Mouse (Mus musculus) spleen, adult 12 weeks (tissue): ENCODE data around the gene Adgrl1.

Source experiments
- DNase-seq: peaks from one replicate; pipeline ENCODE4 v3.0.0; 2022; ENCODE audit warnings: low spot score

Adgrl1 gene

DNA sequence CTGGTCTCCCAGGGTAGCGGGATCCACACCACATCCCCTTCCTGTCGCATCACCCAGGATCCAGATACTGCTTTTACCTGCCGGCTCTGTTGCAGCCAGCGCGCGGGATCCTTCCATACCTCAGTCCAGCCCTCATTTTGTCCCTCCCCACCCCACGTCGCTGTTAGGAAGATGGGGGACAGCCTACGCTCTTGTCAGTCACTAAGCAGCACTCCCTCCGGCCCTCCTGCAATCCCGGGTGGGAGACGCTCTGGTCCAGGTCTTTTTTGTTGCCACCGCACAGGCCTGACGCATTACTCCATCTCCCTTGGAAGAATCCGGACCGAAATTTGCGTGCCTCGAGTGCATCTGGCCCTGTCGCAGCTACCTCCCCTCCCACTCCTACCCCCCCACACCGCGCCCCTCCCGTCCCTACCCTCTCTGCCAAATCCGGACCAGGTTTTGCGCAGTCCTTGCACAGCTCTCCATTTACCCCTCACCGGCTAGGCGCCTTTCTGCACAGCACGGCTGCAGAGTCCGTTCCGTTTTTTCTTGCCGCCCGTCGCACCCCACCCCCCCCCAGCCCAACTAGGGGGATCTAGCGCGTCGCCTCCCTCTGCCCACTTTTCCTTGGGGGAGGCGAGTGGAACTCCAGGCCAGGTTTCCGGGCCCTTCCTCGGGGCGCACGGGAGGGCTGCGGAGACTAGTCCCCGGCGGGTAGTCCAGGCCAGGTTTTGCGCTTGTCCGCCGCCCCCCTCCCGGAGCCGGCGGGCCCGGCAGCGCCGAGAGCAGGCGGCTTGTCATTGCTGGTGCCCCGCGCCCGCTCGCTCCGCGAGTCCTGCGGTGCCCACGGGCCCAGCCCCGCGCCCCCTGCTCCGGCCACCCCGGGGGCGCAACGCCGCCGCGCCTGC is at the start of gene Adgrl1:
Gene Adgrl1 (plus strand): TSS at position 743 of the 890 bp plus-strand sequence.
- peak; percentile 47 for DNase-seq

GRCm38 (mm10) chr8:83852329-83852728 is 47.6 kb upstream of the Adgrl1 start:
- DNase-seq = no peak

DNA sequence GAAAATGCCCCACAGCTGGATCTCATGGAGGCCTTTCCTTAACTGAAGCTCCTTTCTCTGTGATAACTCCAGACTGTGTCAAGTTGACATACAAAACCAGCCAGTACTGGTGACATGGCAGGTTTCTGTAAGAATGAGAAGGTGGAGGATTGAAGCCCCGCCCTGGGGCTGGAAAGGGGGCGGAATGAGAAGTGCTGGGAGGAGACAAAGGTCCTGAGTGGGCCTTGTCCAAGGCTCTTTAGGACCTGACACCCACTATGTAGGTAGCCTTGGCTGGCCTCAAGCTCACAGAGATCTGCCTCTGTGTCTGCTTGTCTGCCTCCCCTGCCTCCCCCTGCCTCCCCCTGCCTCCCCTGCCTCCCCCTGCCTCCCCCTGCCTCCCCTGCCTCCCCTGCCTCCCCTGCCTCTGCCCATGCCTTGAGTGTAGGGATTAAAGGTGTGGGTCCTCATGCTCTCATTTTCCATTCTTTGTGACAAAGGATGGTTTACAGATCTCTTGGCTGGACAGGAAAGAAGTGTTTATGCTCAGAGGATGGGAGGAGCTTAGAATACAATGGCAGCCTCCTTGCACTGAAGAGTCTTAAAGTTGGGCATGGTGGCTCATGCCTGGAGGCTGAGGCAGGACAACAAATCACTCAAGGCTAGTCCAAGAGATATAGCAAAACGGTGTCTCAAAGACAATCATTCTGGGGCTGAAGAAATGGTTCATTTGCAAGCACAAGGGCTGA is 46.4 kb upstream of the Adgrl1 start:
- no peak for DNase-seq

DNA sequence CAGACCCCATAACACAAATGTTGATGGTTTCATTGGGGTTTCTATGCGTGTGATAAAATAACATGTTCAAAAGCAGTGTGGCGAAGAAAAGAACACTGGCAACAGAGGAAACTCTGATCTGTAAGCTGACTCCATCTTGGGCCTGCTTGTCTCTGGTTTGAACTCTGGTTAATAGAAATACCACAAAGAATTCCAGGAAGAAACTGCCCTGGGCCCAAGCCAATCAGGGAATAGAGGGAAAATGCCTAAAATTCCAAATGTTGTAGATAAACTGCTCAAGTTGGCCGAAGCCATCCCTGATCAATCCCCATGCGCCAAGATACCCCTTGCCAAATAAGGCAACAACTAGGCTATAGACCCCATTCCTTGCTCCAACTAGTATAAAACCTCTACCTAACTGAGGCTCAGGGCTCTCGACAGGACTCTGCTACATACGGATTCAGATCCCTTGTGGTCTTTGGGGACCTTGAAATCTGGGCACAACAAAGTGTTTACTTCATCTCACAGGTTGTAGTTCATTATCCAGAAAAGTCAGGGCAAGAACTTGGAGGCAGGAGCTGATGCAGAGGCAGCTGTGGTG is 43.3 kb upstream of the Adgrl1 start:
- no peak for DNase-seq

GRCm38 (mm10) chr8:83862439-83863268 is 37.3 kb upstream of the Adgrl1 start:
- no peak for DNase-seq

DNA sequence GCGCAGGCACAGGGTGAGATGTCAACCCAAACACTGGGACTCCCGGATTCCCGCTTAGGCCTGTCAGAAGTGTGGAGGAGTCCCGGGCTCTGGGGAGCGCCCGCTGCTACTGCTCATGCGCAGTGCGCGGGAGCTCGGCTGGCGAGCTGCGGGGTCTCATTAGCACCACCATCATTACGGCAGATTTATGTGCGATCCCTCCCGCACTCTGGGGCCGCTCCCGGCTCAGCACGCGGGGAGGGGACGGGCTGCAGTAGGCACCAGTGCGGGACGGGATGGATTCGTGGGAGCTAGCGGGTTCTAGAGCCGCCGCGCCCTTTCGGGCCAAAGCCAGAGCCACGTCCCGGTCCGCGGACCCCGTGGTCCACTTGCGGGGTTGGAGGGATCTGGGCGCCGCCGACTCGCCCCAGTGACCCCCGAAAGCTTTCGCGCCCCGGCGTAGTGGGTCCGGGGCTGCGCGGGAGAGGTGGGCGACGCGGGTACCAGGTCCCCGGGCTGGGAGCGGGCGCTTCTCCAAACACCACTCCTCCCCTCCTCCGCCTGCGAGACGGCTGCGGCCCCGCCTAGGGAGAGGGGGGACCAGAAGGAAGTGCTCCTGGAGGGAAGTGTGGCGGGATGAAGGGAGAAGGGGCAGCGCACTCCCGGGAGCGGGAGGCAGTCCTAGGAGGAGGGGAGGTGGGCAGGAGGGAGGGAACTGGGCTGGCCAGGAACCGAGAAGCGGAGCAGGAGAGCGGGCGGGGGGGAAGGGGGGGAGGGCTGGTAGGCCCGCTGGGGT is 24.8 kb upstream of the Adgrl1 start:
- DNase-seq = no peak

DNA sequence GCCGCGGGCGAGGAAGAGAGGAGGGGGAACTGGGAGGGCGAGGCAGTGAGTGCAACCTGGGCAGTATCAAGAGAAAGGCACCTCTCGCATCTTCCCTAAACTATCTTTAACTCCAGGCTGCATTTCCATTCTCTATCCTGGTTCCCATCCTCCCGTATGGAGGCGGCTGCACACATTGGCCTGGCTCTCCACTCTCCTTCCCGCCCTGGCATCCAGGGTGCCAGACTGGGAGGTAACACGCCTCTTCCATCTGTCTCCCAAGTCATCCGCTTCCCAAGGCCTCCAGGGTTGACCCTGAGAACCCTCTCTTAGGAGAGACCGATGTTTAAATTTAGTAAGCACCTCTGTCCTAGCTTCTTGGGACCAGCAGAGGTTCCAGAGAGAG is 24.3 kb upstream of the Adgrl1 start:
- DNase-seq = no peak

DNA sequence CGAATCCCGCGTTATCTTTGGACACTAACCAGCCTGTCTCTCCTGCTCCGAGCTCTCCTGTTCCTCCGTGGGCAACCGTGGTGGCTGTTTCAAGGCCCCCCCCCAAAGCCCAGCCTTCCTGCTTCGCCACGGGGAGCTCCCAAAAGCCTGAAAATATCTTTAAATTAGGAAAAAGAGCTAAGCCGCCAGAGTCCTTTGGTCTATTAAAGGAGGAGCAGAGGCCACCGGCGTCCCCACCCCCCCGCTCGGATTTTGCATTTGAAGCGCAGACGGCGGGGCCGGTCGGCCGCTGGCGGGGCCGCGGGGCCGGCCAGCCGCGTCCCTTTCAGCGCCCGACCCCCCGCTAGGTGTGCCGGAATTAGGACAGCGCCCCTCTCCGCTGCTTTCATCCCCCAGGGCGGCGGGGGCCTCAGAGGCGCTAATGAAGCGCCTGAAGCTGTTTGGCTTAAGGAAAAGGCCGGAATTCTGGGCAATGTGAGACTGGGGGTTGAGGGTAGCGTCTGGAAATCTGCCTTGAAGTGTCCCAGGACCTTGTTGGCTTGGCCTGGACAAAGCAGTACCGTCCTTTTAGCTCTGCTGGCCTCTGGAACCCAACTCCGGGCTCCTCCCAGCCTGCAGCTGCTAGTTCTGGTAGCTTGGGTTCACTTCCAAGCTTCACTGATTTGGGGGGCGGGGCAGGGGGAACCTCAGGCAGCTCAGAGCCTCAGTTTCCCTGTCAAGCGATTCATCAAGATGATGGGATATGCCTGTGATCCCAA is 23.6 kb upstream of the Adgrl1 start:
- DNase-seq = no peak

DNA sequence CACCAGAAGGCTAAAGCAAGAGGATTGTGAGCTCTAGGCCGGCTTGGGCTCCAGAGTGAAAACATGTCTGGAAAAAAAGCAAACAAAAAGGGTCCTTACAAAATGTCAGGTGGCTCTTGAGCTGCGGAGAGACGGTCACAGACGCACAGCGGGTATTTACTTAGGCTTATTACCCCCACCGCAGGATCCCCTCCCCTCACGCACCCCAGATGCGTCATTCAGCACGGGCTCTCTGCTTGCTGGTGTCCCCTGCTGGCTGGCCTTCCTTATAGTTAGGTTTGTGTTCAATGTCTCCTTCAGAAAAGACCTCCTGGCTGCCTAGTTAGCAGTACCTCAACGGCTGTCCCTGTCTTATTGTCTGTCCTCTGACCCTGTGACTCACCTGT is 23.1 kb upstream of the Adgrl1 start:
- no peak for DNase-seq

DNA sequence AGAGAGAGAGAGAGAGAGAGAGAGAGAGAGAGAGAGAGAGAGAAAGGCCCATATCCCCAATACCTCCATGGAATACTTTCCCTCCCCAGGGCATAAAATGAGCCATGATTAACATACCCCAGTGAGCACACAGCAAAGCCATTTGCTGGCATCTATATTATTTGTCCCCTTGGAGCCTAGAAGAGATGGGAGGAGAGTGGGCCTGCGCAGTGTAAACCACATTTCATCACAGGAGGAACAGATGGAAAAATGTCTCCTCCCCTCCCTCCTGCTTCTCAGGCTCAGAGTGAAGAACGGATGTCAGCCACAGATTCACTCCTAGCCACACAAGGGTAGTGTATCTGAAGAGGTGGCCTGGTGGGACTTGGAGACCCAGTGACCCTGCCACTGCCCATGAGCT is 11.5 kb upstream of the Adgrl1 start:
- DNase-seq = no peak

- DNase-seq = no peak
Observed at GRCm38 (mm10) chr8:83892061-83892460, 7.8 kb upstream of the Adgrl1 start.

- peak; percentile 68 for DNase-seq
Observed at GRCm38 (mm10) chr8:83893915-83894314, 6.0 kb upstream of the Adgrl1 start.

DNA sequence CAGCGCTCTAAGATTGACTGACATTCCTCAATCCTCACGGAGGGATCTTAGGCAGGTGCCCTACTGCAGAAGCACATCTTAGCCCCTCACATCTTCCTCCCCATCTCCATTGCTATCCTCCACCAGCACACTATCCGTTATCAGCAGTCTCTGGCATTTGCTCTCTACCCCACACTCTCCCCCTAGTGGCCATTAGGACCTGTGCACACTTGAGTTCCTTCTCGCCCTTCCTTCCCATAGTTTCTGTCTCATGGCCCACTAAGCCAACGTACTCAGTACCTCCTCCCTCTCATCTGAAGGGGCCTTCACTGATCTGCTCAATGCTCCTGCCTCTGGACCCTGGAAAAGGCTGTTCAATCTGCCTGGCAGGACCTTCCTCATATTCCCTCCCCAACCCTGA is 4.0 kb upstream of the Adgrl1 start:
- no peak for DNase-seq

DNA sequence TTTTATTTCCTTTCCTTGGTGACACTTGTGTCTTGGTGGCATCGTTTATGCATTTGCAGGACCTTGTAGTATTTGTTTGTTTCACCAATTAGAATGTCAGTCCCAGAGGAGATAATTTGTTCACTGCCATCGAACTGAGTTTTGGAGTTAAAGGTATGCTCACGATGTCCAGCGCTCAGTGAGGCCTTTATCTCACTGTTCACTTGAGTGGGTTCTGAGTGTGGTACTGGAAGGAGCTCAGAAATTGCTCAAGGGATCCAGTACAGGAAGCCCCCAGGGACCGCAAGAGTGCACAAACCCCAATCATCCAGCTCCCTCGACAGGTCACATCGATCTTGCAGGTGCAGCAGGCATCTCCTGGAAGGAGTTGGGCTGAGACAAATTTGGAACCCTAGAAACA is 3.4 kb upstream of the Adgrl1 start:
- no peak for DNase-seq

- no peak for DNase-seq
Observed at GRCm38 (mm10) chr8:83897211-83897610, 2.7 kb upstream of the Adgrl1 start.

DNA sequence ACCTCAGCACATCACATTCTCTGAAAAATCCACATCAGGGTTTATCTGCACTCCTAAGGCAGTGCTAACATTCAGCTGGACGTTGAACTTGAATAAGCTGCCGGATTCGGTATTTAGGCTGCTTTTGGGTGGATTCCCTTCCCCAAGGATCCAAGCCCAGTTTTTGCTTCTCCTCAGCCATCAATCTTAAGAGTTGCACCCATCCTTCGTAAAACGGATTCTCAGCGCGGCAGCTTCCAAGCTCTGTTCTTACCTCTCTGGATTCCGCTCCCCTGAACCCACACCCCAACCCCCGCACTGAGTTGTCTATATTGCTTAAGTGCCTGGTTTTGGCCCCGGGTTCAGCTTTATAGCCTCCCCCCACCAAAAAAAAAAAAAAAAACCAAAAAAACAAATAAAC is 1.4 kb upstream of the Adgrl1 start:
- no peak for DNase-seq

DNA sequence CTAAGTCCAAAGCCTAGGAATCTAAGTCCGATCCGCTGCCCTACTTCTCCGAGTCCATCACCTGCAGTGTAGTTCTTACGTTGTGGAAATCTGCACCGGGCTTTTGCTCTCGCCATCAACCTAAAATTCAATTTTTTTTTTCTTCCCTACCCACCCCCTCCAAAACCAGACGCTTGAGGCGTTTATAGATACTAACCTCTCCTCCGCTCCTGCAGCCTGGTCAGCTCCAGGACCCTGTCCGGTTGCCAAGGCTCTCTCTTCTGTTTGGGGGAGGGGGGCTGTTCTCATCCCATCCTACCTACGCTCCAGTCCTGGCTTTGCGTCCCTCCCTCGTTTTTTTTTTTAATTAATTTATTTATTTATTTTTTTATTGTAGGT is 931 bp upstream of the Adgrl1 start:
- DNase-seq = no peak

DNA sequence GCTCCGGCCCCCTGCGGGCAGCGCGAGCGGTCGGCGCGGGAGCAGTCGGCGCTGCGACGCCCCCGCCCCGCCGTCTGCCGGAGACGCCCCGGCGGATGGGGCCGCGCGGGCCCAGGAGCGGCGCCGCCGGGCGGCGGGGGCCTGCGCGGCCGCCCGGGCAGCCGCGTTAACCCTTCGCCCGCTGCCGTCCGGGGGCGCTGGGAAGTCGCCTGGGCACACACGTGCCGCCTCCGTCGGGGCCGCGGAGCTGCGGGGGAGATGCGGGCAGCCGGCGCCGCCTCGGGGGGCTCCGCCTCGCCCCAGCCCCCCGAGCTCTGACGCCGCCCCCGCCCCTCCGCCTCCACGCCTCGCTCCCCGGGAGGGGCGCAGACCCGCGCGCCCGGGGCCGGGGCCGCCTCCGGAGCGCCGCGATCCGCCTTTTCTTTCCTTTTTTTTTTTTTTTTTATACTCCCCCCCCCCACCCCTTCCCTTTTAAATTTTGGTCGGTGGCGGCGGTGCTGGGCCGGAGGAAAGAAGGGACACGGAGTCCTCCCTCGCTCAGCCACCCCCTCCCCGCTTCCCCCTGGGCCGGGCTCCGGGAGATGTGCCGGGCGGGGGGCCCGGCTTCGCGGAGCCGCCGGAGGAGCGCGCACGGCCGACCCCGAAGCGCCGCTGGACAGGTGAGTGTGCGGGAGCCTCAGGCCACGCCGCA is 506 bp downstream of the Adgrl1 start:
- no peak for DNase-seq

DNA sequence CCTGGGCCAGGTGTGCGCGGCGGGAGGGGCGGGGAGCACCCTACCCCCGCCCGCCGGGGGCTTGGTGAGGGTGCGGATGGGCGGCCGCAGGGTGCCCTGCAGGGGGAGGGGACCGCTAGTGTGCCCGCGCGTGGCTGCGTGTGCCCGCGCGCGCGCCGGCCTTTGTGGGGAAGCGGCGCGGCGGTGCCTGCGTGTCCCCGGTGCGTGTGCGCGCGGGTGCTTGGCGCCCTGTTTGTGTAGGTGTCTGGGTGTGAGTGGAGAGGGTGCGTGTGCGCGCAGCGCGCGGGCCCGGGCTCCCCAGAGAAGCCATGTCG is 1.0 kb downstream of the Adgrl1 start:
- no peak for DNase-seq
